Mouse (Mus musculus) lung, postnatal 0 days (tissue): ENCODE measurements at regions not wholly inside any gene's neighbourhood (a gene's known extent, or its start where the extent isn't known, plus 50 kb on each side); places are given as distances from the start of the nearest gene placed in this dataset.

Experiments
- CTCF ChIP-seq: IDR thresholded peaks from 2 replicates; pipeline ENCODE4 v1.5.1; 2016; ENCODE audit warnings: antibody characterized with exemption, mild to moderate bottlenecking
- EP300 ChIP-seq: IDR thresholded peaks from 2 replicates; pipeline ENCODE4 v1.6.1; 2016; ENCODE audit warnings: antibody characterized with exemption, mild to moderate bottlenecking, control low read depth

- TF ChIP-seq CTCF (no peak), EP300 (peak; percentile 39)
Measured at GRCm38 (mm10) chr9:101555011-101555673, 303.5 kb upstream of the Ppp2r3a start.
